Mouse (Mus musculus) cerebellum, postnatal 10 days (tissue): ENCODE data around the gene Capzb.

ENCODE experiments used
- DNase-seq, 2 experiments: peaks; one replicate each; pipeline ENCODE4 v3.0.0; 2021; ENCODE audit warnings: mixed read lengths in 2 of 2

Gene Capzb

GRCm38 (mm10) chr4:139240334-139240733, 47.6 kb downstream of the Capzb start:
- DNase-seq = no peak

- no peak for DNase-seq
Observed at GRCm38 (mm10) chr4:139241678-139242606, 49.2 kb downstream of the Capzb start.

- no peak for DNase-seq
Observed at GRCm38 (mm10) chr4:139242607-139242955, 49.9 kb downstream of the Capzb start.

- DNase-seq = peak; percentile 37
Observed at GRCm38 (mm10) chr4:139244176-139244575, 51.5 kb downstream of the Capzb start.

- DNase-seq = no peak
Observed at GRCm38 (mm10) chr4:139244766-139245165, 52.1 kb downstream of the Capzb start.

- no peak for DNase-seq
Observed at GRCm38 (mm10) chr4:139245534-139245933, 52.8 kb downstream of the Capzb start.

GRCm38 (mm10) chr4:139246130-139246877, 53.6 kb downstream of the Capzb start:
- peak; percentile 50 to 59 for DNase-seq

- no peak for DNase-seq
Observed at GRCm38 (mm10) chr4:139247966-139248365, 55.3 kb downstream of the Capzb start.

GRCm38 (mm10) chr4:139248736-139249135, 56.0 kb downstream of the Capzb start:
- DNase-seq = no peak

GRCm38 (mm10) chr4:139250043-139250442, 57.3 kb downstream of the Capzb start:
- no peak for DNase-seq

- DNase-seq = no peak
Observed at GRCm38 (mm10) chr4:139250886-139251285, 58.2 kb downstream of the Capzb start.

- DNase-seq = peak; percentile 81 to 84
Observed at GRCm38 (mm10) chr4:139252051-139252760, 59.5 kb downstream of the Capzb start.

- DNase-seq = peak; percentile 44 to 52
Observed at GRCm38 (mm10) chr4:139253206-139253605, 60.5 kb downstream of the Capzb start.

- DNase-seq = no peak
Observed at GRCm38 (mm10) chr4:139256146-139256545, 63.4 kb downstream of the Capzb start.

- no peak for DNase-seq
Observed at GRCm38 (mm10) chr4:139256708-139257107, 64.0 kb downstream of the Capzb start.

- no peak for DNase-seq
Observed at GRCm38 (mm10) chr4:139258621-139259301, 66.1 kb downstream of the Capzb start.

GRCm38 (mm10) chr4:139259302-139259871, 66.7 kb downstream of the Capzb start:
- DNase-seq = no peak

- DNase-seq = no peak
Observed at GRCm38 (mm10) chr4:139262981-139263380, 70.3 kb downstream of the Capzb start.

GRCm38 (mm10) chr4:139265783-139266499, 73.2 kb downstream of the Capzb start:
- DNase-seq = peak; percentile 80 to 84

GRCm38 (mm10) chr4:139266500-139266865, 73.8 kb downstream of the Capzb start:
- DNase-seq = no peak

GRCm38 (mm10) chr4:139267335-139267734, 74.6 kb downstream of the Capzb start:
- no peak for DNase-seq

GRCm38 (mm10) chr4:139268242-139268641, 75.5 kb downstream of the Capzb start:
- peak; percentile 62 to 69 for DNase-seq
